ENCODE assay signal across 17 mouse cellular contexts in genomic region chr5:125876296-125876695, GRCm38 (mm10).
"Had no signal": no experiment of that assay in that cellular context is flagged by ENCODE, and none has a peak within 500 bp of the region (broad histone marks: within the 10 kb centered on the region; RNA-seq: fewer than 3 reads in every experiment).

No protein-coding gene starts in this region.

- H3K4me3 ChIP-seq: limb, embryonic 12.5 days; liver, embryonic 13.5 days; lung, embryonic 15.5 days; midbrain, embryonic 15.5 days; neural tube, embryonic 12.5 days had no signal

- H3K27ac ChIP-seq: kidney, postnatal 0 days; limb, embryonic 12.5 days; liver, embryonic 13.5 days; lung, embryonic 15.5 days; macrophage; midbrain, embryonic 15.5 days; neural tube, embryonic 12.5 days had no signal

- DNase-seq: kidney, adult 9 months; kidney, postnatal 36 days; layer of hippocampus, adult 9-11 months; layer of hippocampus, postnatal 36 days; liver; liver, embryonic 13.5 days; liver, postnatal 0 days; lung, postnatal 14 days; right cerebral cortex, adult 18-20 months; right cerebral cortex, postnatal 25 days; thymus, postnatal 36 days had no signal
